Mouse (Mus musculus) limb, embryonic 11.5 days (tissue): Measurements from ENCODE around the gene Adad2. TPM values are rescaled to one million over a fixed set of nuclear protein-coding genes. Genes with fewer than 3 reads are reported as not detected.

Experiments
- ATAC-seq: fragments of 200-750 bp; cut with Nextera tagmentation; 2 replicates; pipeline ENCODE4 v1.8.0; 2017; ENCODE audit warnings: low read depth; ENCODE audit not compliant: insufficient number of reproducible peaks, low FRiP score, low TSS enrichment
- DNase-seq: peaks from one replicate; pipeline ENCODE4 v3.0.0-alpha.2; 2015; ENCODE audit warnings: low spot score
- H3K27ac ChIP-seq: fragments of 300-500 bp; sonication (generic); replicated peaks from 2 replicates; pipeline ENCODE4 v1.5.1; 2014; ENCODE audit warnings: low read depth, mild to moderate bottlenecking, low read length
- H3K27me3 ChIP-seq: fragments of 300-500 bp; sonication (generic); 2 replicates; pipeline ENCODE4 v1.6.1; 2014; ENCODE audit warnings: mild to moderate bottlenecking, low read length, mixed read lengths; ENCODE audit not compliant: control insufficient read depth, insufficient read depth
- H3K36me3 ChIP-seq: fragments of 300-500 bp; sonication (generic); 2 replicates; pipeline ENCODE4 v1.6.1; 2014; ENCODE audit warnings: mild to moderate bottlenecking, low read length, moderate library complexity, mixed read lengths; ENCODE audit not compliant: control insufficient read depth, insufficient read depth
- H3K4me1 ChIP-seq: fragments of 300-500 bp; sonication (generic); 2 replicates; pipeline ENCODE4 v1.6.1; 2014; ENCODE audit warnings: low read length, mixed read lengths; ENCODE audit not compliant: control insufficient read depth, insufficient read depth
- H3K4me2 ChIP-seq: fragments of 300-500 bp; sonication (generic); 2 replicates; pipeline ENCODE4 v1.6.1; 2014; ENCODE audit warnings: low read depth, mild to moderate bottlenecking, moderate library complexity; ENCODE audit not compliant: severe bottlenecking
- H3K4me3 ChIP-seq: fragments of 300-500 bp; sonication (generic); 2 replicates; pipeline ENCODE4 v1.5.1; 2014; ENCODE audit warnings: low read depth, low read length
- H3K9ac ChIP-seq: fragments of 300-500 bp; sonication (generic); 2 replicates; pipeline ENCODE4 v1.6.1; 2014; ENCODE audit warnings: mild to moderate bottlenecking, low read length
- H3K9me3 ChIP-seq: fragments of 300-500 bp; sonication (generic); 2 replicates; pipeline ENCODE4 v1.6.1; 2016; ENCODE audit warnings: low read length; ENCODE audit not compliant: control insufficient read depth
- WGBS: fragments of 180-500 bp; shearing (Covaris S2); extraction: QIAGEN DNeasy Blood & Tissue Kit; methylation state at CpG from one replicate; pipeline ENCODE4 v1.1.7; 2014; 5-methylcytosine and 5-hydroxymethylcytosine counted together
- polyA plus RNA-seq: library from polyadenylated mRNA; unstranded; fragments of >200 nt; fragmentation: Nextera tagmentation; extraction: Ambion mirVana; gene quantifications from 2 replicates; pipeline ENCODE4 v1.2.1, GENCODE M21; 2014

Adad2 gene
- polyA plus RNA-seq, 1 experiment from 2014 or later: 0.09 TPM

GRCm38 (mm10) chr8:119627199-119627598, 14.7 kb downstream of the Adad2 start:
- WGBS: 94% methylated on average over 7 of the region's 7 CpGs
- DNase-seq: no peak
- H3K27ac ChIP-seq: no peak overlapping the region
- no peak overlapping the region for H3K4me2 ChIP-seq
- no peaks in the 10 kb centered on the region for H3K9me3 ChIP-seq
- ATAC-seq: no peak
- H3K9ac ChIP-seq: no peak overlapping the region
- H3K36me3 ChIP-seq: no peaks in the 10 kb centered on the region
- H3K4me1 ChIP-seq: peaks cover 10% of the 10 kb centered on the region
- H3K27me3 ChIP-seq: no peaks in the 10 kb centered on the region
- H3K4me3 ChIP-seq: no peak overlapping the region

- no peak for ATAC-seq
- WGBS: 8% methylated on average over 10 of the region's 10 CpGs
- no peaks in the 10 kb centered on the region for H3K27me3 ChIP-seq
Observed at GRCm38 (mm10) chr8:119627613-119628359, 15.2 kb downstream of the Adad2 start.

GRCm38 (mm10) chr8:119630841-119631240, 18.3 kb downstream of the Adad2 start:
- no peak for ATAC-seq
- Histone ChIP-seq H3K27me3 (peaks cover 7% of the 10 kb centered on the region), H3K4me2 (no peak overlapping the region), H3K27ac (no peak overlapping the region), H3K9ac (no peak overlapping the region), H3K36me3 (no peaks in the 10 kb centered on the region), H3K4me1 (peaks cover 13% of the 10 kb centered on the region), H3K4me3 (no peak overlapping the region), H3K9me3 (no peaks in the 10 kb centered on the region)
- 37% methylated on average over 3 of the region's 3 CpGs for WGBS
- no peak for DNase-seq

More at GRCm38 (mm10) chr8:119627613-119628359, 15.2 kb downstream of the Adad2 start:
- DNase-seq: peak; percentile 49
- H3K27ac ChIP-seq: no peak overlapping the region
- H3K9ac ChIP-seq: no peak overlapping the region
- no peak overlapping the region for H3K4me3 ChIP-seq
- no peak overlapping the region for H3K4me2 ChIP-seq
- H3K9me3 ChIP-seq: no peaks in the 10 kb centered on the region
- no peaks in the 10 kb centered on the region for H3K36me3 ChIP-seq
- H3K4me1 ChIP-seq: peaks cover 10% of the 10 kb centered on the region

GRCm38 (mm10) chr8:119632246-119632645, 19.7 kb downstream of the Adad2 start:
- WGBS: 81% methylated on average over 9 of the region's 9 CpGs
- H3K27ac ChIP-seq: no peak overlapping the region
- ATAC-seq (no peak), DNase-seq (no peak)
- H3K36me3 ChIP-seq: no peaks in the 10 kb centered on the region
- peaks cover 7% of the 10 kb centered on the region for H3K27me3 ChIP-seq
- H3K9me3 ChIP-seq: no peaks in the 10 kb centered on the region
- H3K4me1 ChIP-seq: peaks cover 13% of the 10 kb centered on the region
- no peak overlapping the region for H3K9ac ChIP-seq
- H3K4me2 ChIP-seq: no peak overlapping the region
- no peak overlapping the region for H3K4me3 ChIP-seq

- WGBS: 45% methylated on average over 29 of the region's 29 CpGs
Observed at GRCm38 (mm10) chr8:119632909-119633308, 20.4 kb downstream of the Adad2 start.

GRCm38 (mm10) chr8:119634616-119635336, 22.2 kb downstream of the Adad2 start:
- Histone ChIP-seq H3K4me3 (no peak overlapping the region), H3K36me3 (no peaks in the 10 kb centered on the region), H3K27ac (no peak overlapping the region), H3K4me2 (no peak overlapping the region), H3K9me3 (no peaks in the 10 kb centered on the region), H3K9ac (no peak overlapping the region), H3K4me1 (peaks cover 5% of the 10 kb centered on the region), H3K27me3 (peaks cover 7% of the 10 kb centered on the region)
- ATAC-seq (no peak), DNase-seq (no peak)
- 33% methylated on average over 14 of the region's 14 CpGs for WGBS

More at GRCm38 (mm10) chr8:119632909-119633308, 20.4 kb downstream of the Adad2 start:
- no peak overlapping the region for H3K9ac ChIP-seq
- H3K4me1 ChIP-seq: peaks cover 10% of the 10 kb centered on the region
- no peak overlapping the region for H3K27ac ChIP-seq
- H3K9me3 ChIP-seq: no peaks in the 10 kb centered on the region
- ATAC-seq: no peak
- DNase-seq: no peak
- H3K4me2 ChIP-seq: no peak overlapping the region
- H3K36me3 ChIP-seq: no peaks in the 10 kb centered on the region
- H3K27me3 ChIP-seq: peaks cover 7% of the 10 kb centered on the region
- no peak overlapping the region for H3K4me3 ChIP-seq

GRCm38 (mm10) chr8:119635378-119635777, 22.8 kb downstream of the Adad2 start, which contains the start of gene Kcng4:
Kcng4 (minus strand) TSS chr8:119635680.
- Histone ChIP-seq H3K4me1 (peaks cover 5% of the 10 kb centered on the region), H3K4me3 (no peak within 1 kb of the TSS), H3K9ac (no peak within 1 kb of the TSS), H3K9me3 (no peaks in the 10 kb centered on the region), H3K4me2 (no peak within 1 kb of the TSS), H3K27ac (no peak within 1 kb of the TSS), H3K27me3 (peaks cover 7% of the 10 kb centered on the region), H3K36me3 (no peaks in the 10 kb centered on the region)
- ATAC-seq (no peak), DNase-seq (no peak)
- WGBS: 49% methylated on average over 6 of the region's 6 CpGs

- Histone ChIP-seq H3K4me2 (no peak overlapping the region), H3K4me1 (peaks cover 3% of the 10 kb centered on the region; the same call in 1 of the 2 replicates), H3K27me3 (peaks cover 7% of the 10 kb centered on the region), H3K9me3 (no peaks in the 10 kb centered on the region), H3K9ac (no peak overlapping the region), H3K36me3 (no peaks in the 10 kb centered on the region), H3K4me3 (no peak overlapping the region), H3K27ac (no peak overlapping the region)
- ATAC-seq: no peak
- DNase-seq: no peak
- 57% methylated on average over 2 of the region's 2 CpGs for WGBS
Observed at GRCm38 (mm10) chr8:119635958-119636357, 23.4 kb downstream of the Adad2 start.
